Mouse (Mus musculus) hindbrain, postnatal 0 days (tissue): ENCODE measurements at regions not wholly inside any gene's neighbourhood (a gene's known extent, or its start where the extent isn't known, plus 50 kb on each side); places are given as distances from the start of the nearest gene placed in this dataset.

Source experiments
- ATAC-seq: fragments of 200-750 bp; cut with Nextera tagmentation; 2 replicates; pipeline ENCODE4 v1.8.0; 2017; ENCODE audit warnings: mild to moderate bottlenecking, moderate TSS enrichment, moderate library complexity
- DNase-seq: peaks from one replicate; pipeline ENCODE4 v3.0.0-alpha.2; 2015; ENCODE audit warnings: low spot score
- H3K27ac ChIP-seq: fragments of 300-500 bp; sonication (generic); 2 replicates; pipeline ENCODE4 v1.5.1; 2014; ENCODE audit warnings: mild to moderate bottlenecking
- H3K27me3 ChIP-seq: fragments of 300-500 bp; sonication (generic); 2 replicates; pipeline ENCODE4 v1.6.1; 2014; ENCODE audit warnings: low read length, mixed read lengths; ENCODE audit not compliant: insufficient read depth
- H3K36me3 ChIP-seq: fragments of 300-500 bp; sonication (generic); 2 replicates; pipeline ENCODE4 v1.6.1; 2014; ENCODE audit warnings: low read length, mixed read lengths; ENCODE audit not compliant: insufficient read depth
- H3K4me1 ChIP-seq: fragments of 300-500 bp; sonication (generic); 2 replicates; pipeline ENCODE4 v1.6.1; 2014; ENCODE audit warnings: antibody characterized with exemption, low read length, mixed read lengths; ENCODE audit not compliant: insufficient read depth
- H3K4me2 ChIP-seq: fragments of 300-500 bp; sonication (generic); 2 replicates; pipeline ENCODE4 v1.6.1; 2014; ENCODE audit warnings: low read depth, mild to moderate bottlenecking, low read length, moderate library complexity, mixed read lengths
- H3K4me3 ChIP-seq: fragments of 300-500 bp; sonication (generic); 2 replicates; pipeline ENCODE4 v1.5.1; 2014; ENCODE audit warnings: low read length
- H3K9ac ChIP-seq: fragments of 300-500 bp; sonication (generic); replicated peaks from 2 replicates; pipeline ENCODE4 v1.6.1; 2014; ENCODE audit warnings: mild to moderate bottlenecking, low read length, moderate library complexity, mixed read lengths
- H3K9me3 ChIP-seq: fragments of 300-500 bp; sonication (generic); 2 replicates; pipeline ENCODE4 v1.6.1; 2016; ENCODE audit warnings: low read length, mixed read lengths
- CTCF ChIP-seq: IDR thresholded peaks from 2 replicates; pipeline ENCODE4 v1.5.1; 2016; ENCODE audit warnings: antibody characterized with exemption, control low read depth, low read depth
- WGBS: fragments of 180-500 bp; shearing (Covaris S2); extraction: QIAGEN DNeasy Blood & Tissue Kit; methylation state at CpG from one replicate; pipeline ENCODE4 v1.1.7; 2014; 5-methylcytosine and 5-hydroxymethylcytosine counted together

GRCm38 (mm10) chr13:79255362-79255761, 1055.8 kb upstream of the Nr2f1 start:
- ATAC-seq (no peak), DNase-seq (no peak)
- 57% methylated on average over 5 of the region's 5 CpGs for WGBS
- Histone ChIP-seq H3K27ac (no peak overlapping the region), H3K9me3 (no peaks in the 10 kb centered on the region), H3K4me1 (no peaks in the 10 kb centered on the region), H3K4me2 (no peak overlapping the region), H3K27me3 (no peaks in the 10 kb centered on the region), H3K9ac (no peak overlapping the region), H3K4me3 (no peak overlapping the region), H3K36me3 (no peaks in the 10 kb centered on the region)
- TF ChIP-seq CTCF: no peak

- TF ChIP-seq CTCF: no peak
- H3K9ac ChIP-seq: no peak overlapping the region
- ATAC-seq (no peak), DNase-seq (no peak)
- no peak overlapping the region for H3K4me3 ChIP-seq
- no peaks in the 10 kb centered on the region for H3K4me1 ChIP-seq
- H3K36me3 ChIP-seq: no peaks in the 10 kb centered on the region
- H3K4me2 ChIP-seq: no peak overlapping the region
- no peaks in the 10 kb centered on the region for H3K9me3 ChIP-seq
- no peak overlapping the region for H3K27ac ChIP-seq
- 61% methylated on average over 5 of the region's 5 CpGs for WGBS
- H3K27me3 ChIP-seq: no peaks in the 10 kb centered on the region
Observed at GRCm38 (mm10) chr13:79252385-79252784, 1052.8 kb upstream of the Nr2f1 start.

- no peak overlapping the region for H3K4me3 ChIP-seq
- no peaks in the 10 kb centered on the region for H3K36me3 ChIP-seq
- H3K9me3 ChIP-seq: no peaks in the 10 kb centered on the region
- ATAC-seq (no peak), DNase-seq (no peak)
- no peak overlapping the region for H3K9ac ChIP-seq
- TF ChIP-seq CTCF: no peak
- H3K27me3 ChIP-seq: no peaks in the 10 kb centered on the region
- no peaks in the 10 kb centered on the region for H3K4me1 ChIP-seq
- H3K4me2 ChIP-seq: no peak overlapping the region
- 78% methylated on average over 1 of the region's 1 CpGs for WGBS
- H3K27ac ChIP-seq: no peak overlapping the region
Observed at GRCm38 (mm10) chr13:79251269-79251668, 1051.7 kb upstream of the Nr2f1 start.
